Mouse (Mus musculus): ENCODE measurements around the gene Hils1.
"Not testable (repeated sequence)": the region's sequence is repeated elsewhere in the genome, so short reads cannot be mapped to it uniquely, and the experiment has no call there.

Hils1 gene

DNA sequence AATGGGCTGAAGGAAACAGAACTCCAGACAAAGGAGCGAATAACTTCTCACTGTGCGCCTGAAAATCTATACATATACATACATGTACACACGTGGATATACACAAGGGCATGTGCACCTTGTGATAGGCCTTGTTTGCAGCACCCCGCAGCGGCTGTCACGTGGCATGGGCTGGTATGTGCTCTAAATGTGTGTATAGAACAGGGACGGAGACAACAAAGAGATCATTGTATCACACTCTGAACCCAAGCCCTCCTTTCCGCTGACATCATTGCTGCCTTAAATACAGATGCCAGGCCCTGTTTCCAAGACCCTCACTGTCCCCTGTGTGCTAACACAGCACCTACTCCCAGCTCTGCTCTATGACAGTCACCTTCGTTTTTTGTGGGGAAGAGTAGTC is 12.3 kb upstream of the Hils1 start:
- DNase-seq (ENCODE audit: low spot score), result no peak

DNA sequence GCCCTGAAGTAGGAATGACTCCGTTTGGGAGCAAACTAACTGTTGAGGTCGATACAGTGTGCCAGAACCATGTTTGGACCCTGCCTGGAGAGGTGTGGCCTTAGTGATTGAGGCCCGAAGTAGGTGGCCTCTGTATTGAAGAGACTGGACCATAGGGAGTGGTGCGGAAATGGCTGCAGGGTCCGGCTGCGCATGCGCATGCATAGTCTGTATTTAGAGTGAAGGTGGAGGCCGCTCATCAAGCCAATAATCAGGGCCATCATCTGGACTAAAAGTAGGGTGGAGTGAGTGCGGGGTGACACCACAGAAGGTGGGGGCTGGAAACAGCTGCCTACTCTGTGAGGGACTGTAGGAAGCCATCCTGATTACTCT is 9.7 kb upstream of the Hils1 start:
- peak; percentile 55 for DNase-seq (ENCODE audit: low spot score)

DNA sequence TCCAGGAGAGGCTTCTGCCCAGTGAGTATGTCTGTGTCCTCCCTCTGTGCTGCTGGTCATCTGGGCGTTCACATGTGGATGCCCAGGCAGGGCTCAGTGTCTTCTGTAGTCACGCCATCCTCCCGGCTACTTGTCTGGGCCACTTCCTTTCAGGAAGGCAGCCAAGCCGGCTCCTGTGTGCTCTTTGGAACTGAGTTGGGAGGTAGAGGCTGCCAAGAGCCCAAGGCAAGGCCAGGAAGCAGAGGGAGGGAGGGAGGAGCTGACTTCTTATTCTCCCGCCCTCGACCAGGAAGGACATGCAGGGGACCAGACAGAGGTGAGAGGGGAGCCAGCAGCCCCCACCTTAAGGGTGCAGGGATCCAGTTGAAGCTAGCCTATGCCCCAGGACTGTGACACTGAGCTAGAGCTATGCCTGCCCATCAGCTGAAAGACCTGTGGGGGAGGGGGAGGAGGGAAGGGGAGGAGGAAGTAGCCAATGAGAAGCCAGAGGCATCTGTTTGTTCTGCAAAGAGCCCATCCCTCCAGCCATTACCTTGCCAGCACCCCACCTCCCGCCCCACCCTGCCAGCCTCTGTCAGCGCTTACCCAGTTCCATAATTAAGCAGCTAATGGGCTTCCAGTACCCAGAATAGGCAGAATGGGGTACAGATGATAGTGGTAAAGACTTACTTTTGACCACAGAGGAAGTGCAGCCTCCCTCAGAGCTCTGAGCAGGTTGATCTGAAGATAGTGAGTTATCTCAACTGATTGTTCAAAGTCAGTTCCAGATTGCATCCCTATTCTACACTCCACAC is 9.1 kb upstream of the Hils1 start:
- peak; percentile 75 for DNase-seq (ENCODE audit: low spot score)

DNA sequence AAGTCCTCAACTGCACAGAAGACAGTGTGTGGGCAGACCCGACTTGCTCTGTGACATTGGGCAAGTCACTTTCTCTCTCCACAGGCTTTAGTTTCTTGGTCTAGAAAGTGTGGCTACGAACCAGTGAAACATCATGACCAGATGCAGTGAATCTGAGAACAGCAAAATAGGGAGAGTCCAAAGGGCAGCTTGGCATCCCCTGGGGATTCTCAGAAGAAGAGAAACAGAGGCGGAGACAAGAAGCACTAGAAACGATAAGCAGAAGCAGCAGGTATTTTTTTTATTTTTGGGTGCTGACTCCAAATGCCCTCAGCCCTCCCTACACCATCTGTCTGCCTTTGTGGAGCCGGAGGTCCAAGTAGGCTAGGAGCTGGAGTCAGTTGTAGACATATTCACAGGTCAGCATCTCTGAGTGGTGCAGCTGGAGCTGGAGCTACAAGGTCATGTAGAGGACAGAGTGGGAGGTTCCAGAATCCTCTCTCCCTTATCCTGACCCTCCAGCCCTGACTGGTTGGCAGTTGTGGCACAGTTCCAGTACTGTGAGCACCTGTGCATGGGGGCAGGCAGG is 4.8 kb upstream of the Hils1 start:
- DNase-seq (ENCODE audit: low spot score), result no peak

DNA sequence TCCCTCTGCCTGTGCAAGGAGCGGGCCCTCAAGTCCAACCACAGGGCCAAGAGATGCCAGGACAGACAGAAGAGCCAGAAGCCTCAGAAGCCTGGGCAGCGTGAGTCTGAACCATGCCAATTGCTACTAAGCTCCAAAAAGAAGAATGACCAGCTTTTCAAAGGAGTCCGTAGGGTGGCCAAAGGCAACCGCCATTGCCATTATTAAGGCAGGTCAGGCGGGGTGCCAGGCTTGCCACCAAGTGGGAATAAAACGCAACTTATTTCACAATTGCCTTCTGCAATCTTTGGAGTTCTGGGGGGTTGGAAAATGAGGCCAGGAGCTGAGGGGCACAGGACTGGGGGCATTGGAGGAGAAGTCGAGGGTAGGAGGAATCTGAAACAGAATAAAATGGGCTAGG is 794 bp downstream of the Hils1 start:
- no peak for DNase-seq (ENCODE audit: low spot score)

DNA sequence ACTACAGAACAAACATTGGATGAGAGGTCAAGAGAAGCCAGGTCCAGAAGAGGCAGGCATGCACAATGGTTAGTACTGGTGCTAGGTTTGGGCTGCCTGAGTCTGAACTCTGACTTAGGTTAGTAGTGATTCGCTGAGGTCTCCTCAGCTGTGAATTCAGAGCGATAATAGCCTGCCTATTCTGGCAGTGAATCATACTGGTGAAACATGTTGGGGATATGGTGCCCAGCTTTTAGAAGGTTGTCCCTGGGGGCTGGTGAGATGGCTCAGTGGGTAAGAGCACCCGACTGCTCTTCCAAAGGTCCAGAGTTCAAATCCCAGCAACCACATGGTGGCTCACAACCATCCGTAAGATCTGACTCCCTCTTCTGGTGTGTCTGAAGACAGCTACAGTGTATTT is 2.3 kb downstream of the Hils1 start:
- DNase-seq (ENCODE audit: low spot score), result not testable (repeated sequence)

DNA sequence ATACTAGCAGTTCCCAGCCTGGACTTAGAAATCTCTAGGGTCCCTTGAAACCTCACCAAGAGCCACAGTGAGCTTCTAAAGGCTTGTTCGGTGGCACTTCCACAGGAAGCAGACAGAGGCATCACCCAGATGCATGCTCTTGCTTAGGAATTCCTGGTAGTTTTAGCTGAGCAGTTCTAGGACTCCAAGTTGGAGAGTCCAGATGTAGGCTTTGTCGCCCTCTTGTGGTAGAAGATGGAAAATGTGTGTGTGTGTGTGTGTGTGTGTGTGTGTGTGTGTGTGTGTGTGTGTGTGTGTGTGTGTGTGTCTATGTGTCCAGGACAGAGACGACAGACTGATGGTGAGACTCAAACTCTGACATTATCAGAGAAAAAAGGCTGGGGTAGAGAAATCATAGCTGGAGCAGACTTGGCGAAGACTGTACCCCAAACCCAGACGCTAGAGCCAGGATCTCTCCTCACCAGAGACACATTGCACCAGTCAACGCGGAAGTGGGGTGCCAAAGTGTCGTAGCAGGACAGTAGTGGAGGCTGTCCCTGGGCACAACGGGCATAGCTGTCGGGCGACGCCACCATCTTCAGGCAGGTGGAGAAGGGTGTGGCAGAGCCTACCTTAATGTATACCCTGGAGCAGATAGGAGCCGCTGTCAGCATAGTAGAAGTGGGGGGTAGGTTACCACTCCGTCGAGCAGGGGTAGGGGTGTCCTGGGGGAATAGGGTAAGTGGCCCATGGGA is 3.0 kb downstream of the Hils1 start:
- peak; percentile 80 for DNase-seq (ENCODE audit: low spot score)

DNA sequence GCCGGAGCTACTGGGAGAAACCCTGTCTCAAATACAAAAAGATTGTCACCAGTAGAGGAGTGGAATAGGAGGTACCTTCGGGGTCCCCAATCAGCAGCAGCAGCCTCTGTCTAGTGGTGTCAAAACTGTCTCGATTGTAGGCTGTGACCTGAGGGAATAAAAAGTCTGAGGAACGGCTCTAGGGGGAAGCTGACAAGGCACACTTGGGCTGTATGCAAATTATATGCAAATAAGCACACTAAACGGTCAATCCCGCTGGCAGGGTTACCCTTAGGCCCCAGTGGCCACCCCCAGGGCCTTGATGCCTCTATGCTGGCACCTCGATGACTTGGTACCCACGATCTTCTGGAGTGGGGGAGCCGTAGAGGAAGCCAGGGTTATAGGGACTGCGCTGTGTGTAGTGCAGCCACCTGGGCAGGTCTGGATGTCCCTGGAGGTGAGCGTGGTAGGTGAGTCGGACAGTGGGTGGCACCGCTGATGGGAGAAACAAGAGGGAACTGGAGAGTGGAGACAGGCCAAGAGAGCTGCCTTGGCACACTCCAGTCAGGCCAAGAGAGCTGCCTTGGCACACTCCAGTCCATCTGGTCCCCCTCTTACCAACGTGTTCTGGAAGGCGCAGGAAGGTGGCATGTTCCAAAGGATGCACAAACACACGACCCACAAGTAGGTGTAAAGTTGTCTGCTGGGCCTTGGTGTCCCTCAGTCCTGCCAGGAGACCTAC is 4.7 kb downstream of the Hils1 start:
- DNase-seq (ENCODE audit: low spot score), result no peak

DNA sequence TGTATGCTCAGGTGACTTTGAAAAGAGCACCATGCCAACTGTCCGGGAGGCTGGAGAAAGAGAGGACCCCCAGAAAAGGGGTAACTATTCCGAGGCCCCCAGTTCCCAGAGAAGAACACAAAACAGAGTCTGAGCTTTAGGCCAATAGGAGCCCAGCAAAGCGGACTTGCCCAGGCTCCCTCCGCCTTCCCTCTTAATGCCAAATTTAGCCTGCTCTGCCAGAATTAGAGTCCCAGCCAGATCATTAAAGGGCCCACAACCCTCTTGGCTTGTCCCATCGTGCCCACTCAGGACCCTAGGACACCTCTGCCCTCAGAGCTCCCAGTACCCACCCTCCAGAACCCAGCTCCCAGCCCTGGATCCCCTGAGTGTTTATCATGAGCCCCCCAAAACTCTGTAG is 5.5 kb downstream of the Hils1 start:
- no peak for DNase-seq (ENCODE audit: low spot score)

DNA sequence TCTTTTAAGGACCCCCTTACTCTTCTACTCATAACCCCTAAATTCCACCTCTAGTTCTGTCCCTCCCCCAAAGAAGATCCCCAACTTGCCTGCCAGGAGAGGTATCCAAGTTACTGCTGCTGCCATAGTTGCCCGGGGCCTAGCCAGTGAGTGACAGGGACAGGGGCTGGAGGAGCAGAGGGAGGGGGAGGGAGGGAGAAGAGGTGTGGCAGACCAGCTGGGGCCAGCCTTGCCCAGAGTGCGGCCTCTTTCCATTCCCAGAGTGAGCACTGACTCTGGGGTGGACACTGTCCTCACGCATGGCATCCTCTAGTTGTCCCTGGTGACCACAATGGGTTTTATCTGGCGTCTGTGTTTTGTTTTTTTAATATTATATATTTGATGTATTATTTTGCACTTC is 5.9 kb downstream of the Hils1 start:
- DNase-seq (ENCODE audit: low spot score), result no peak

DNA sequence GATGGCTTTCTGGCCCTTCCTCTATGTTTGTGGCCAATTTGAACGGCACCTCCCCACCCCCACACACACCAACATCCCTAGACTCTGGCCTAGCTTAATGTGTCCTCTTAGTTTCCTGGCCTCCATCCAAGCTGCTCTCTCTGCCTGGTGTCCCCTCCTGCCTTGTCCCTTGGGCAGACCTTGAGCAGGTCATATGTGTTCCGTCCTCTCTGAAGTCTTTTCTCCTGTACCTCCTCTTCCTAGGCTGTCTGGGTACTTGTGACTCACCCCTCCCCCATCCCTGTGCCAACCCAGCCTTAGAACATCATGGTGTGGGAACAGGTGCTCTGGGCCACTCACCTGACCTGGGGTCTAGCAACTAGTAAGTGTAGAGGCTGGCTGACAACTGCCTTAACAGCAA is 7.6 kb downstream of the Hils1 start:
- DNase-seq (ENCODE audit: low spot score), result no peak

DNA sequence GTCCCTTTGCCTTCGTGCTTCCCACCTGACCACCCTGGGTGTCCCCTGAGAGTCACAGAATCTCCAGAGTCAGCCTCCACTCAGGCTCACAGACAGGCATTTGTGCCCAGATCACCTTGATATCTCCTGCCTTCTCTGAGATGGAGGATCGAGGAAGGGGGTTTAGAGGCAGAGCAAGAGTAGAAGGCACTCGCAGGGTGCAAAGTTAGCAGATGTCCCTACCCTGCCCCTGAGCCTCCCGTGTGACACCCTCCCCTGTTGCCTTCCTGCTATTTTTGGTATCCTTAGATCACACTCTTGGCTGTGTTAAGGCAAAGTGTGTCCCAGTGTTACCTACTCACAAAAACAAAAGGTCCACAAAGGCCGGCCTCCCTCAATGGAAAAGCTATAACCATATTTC is 8.8 kb downstream of the Hils1 start, which contains the start of gene Sgca:
Gene Sgca, minus strand, starts transcription at position 129 of the 400 bp plus-strand sequence.
- DNase-seq (ENCODE audit: low spot score), result no peak

DNA sequence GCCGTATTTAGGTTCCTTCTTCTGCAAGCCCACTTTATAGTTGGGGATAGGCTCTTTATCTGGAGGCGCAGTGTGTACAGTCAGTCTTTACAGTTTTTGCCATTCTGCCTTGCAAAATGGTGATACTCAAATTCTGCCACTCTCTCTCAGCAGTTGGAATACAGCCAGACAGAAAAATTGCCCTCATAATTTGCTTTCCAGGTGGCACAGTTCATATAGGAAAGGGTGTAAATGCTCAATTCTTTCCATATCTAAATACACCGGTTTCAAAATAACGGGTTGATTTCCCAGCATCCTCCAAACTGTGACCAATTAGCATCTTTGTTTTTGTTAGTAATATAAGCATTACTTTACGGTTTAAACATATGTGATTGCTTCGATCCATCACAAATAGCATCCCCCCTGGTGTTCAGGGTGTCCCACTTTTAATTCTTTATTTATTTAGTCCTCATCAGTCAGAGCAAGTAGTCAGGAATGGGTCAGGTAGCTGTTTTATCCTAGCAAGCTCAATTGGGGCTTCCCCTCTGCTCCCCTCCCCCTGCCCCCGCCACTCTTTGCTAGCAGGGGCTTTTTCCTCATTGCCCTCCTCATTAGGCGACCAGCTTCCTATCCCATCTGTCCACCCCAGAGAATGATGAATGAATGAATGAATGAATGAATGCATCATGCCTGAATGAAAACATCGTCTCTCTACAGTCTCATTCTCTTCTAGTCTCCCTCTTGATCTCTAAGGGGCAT is 11.0 kb downstream of the Hils1 start:
- no peak for DNase-seq (ENCODE audit: low spot score)

DNA sequence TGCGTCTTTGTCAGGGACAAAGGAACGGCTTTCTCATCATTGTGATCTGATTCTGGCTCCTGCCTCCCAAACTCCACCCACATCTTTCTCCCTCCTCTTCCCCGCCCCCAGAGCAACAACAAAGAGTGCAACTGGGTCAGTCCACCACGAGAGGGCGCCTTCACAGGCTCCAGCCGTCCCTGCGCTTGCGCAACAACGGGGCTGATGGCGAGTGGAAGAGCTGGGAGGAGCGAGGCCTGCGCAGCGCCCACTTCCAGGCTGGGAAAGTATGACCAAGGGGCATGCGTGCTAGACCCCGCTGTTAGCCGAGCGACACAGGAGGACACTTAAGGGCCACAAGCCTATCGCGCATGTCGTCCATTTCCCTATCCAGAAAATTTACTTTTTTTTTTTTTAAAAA is 11.6 kb downstream of the Hils1 start:
- DNase-seq (ENCODE audit: low spot score), result peak; percentile 96

DNA sequence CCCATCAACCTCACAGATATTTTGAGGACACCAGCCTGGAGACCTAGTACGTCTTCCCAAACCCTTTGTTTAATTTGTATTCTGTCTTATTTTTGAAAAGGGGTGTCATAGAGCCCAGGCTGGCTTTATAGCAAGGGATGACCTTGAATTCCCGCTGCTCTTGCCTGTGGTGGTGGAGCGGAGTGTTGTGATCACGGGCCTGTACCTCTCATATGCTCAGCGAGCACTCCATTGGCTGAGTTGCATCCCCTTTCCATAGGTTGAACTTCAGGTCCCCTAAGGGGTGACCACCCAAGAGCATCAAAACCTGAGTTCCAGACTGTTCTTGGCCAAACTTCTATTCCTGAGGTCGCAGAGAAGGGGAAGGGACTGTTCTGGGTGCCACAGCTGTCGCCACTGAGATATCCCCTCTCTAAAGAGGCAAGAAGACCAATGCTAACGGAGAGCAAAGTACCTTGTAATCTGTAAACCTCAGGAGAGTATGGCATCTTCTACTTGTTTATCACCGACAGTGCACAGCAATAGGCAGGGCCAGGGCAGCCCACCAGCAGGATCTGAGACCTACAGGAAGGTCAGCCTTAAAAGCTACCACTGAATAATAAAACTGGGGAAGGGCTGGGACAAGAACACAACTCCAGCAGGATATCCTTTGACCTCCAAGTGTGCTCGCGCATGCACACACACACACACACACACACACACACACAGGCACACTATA is 12.2 kb downstream of the Hils1 start:
- DNase-seq (ENCODE audit: low spot score), result no peak

DNA sequence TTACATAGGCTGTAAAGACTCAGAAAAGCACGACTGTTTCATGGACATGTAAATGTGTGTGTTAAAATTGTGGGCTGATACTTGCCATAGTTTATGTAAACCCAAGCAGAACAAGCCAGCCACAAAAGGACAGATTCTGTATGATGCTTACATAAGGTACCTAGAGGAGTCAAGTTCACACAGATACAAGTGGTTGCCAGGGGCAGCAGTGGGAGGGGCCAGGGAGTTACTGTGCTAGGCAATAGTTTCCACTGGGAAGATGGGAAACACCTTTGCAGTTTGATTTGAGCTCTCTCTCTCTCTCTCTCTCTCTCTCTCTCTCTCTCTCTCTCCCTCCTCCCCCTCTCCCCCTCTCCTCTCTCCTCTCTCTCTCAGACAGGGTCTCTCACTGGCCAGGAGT is 17.7 kb downstream of the Hils1 start:
- no peak for DNase-seq (ENCODE audit: low spot score)

DNA sequence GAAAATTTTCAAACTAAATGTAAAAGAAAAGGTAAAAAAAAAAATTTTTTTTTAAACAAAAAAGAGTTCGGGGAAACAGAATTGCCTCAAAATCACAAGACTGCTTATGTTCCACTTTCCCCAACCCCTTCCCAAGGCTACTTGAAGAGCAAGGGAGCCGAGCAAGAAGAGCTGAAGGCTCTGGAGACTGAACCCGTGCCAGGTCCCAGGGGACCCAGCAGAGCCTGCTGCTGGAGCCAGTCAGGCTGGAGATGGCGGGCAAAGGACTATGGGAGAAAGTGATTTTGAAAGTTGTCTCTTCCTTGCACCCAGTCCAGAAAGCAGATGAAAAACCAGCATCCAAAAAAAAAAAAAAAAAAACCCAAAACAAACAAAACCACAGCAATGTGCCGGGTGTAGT is 18.4 kb downstream of the Hils1 start:
- DNase-seq (ENCODE audit: low spot score), result no peak

DNA sequence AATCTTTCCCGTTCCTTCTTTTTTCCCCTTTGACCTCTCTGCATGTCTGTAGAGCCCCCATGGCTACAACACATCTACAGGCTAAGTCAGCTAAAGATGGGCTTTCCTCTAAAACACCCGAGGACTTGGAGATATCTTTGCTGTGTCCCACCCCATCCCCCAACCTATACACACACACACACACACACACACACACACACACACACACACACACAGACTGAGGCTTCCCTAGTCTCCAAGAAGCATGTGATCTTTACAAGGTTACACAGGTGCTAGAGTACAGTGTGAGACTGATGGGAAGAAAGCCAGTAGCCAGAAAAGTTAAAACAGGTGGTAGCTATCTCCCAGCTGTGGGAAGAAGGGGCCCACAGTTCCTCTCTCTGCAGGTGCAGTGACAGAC is 19.0 kb downstream of the Hils1 start:
- DNase-seq (ENCODE audit: low spot score), result no peak

DNA sequence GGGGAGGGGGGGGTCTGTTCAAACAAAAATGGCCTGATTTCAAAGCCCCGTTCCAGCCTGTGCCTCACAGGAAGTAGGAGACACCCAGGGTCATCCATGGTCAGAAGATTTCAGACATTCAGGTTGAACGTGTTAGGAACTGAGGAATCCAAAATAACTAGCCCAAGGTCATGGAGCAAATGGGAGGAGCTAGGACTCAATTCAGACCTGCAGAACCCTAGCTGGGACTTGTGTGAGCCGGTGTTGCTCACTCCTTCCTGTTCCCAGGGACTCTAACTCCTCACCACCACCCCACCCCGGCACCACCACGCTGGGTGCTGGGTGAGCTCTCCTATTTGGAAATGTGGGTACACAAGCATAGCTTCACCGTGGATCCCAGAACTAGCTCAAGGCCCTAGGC is 19.9 kb downstream of the Hils1 start:
- no peak for DNase-seq (ENCODE audit: low spot score)

DNA sequence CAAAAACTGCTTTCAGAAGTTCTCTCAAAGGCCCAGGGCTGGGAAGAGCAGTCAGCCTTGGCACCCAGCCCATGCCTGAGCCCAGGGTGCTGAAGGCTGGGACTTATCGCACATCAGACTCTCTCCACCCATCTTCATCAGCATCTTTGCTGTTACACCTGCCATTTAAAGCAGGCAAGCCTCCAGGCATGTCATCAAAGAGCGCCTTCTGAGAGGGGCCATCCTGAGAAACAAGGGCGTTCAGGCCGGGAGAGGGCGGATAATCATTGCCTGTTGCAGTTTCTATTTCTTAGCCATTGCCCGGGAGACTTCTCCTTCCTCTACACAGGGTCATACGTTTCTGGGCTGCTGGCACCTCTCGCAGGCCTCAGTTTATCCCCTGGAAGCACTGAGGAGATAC is 20.5 kb downstream of the Hils1 start:
- DNase-seq (ENCODE audit: low spot score), result no peak

Measured in MN1 (cell line).